Mouse (Mus musculus) duodenum, adult 2 months (tissue): Measurements from ENCODE around the gene Taar3. TPM values are rescaled to one million over a fixed set of nuclear protein-coding genes. Genes with fewer than 3 reads are reported as not detected.

Experiments
- polyA plus RNA-seq: library from polyadenylated mRNA; depleted of rRNA; stranded (reverse); fragments of >200 nt; gene quantifications from 2 replicates; pipeline ENCODE4 v1.2.3, GENCODE M21; 2012; ENCODE audit warnings: low replicate concordance; rRNA removed

Taar3 gene
- polyA plus RNA-seq, result not detected in 2 replicates

GRCm38 (mm10) chr10:23949508-23950005, at the start of gene Taar3:
Taar3 (plus strand) TSS chr10:23949558.

DNA sequence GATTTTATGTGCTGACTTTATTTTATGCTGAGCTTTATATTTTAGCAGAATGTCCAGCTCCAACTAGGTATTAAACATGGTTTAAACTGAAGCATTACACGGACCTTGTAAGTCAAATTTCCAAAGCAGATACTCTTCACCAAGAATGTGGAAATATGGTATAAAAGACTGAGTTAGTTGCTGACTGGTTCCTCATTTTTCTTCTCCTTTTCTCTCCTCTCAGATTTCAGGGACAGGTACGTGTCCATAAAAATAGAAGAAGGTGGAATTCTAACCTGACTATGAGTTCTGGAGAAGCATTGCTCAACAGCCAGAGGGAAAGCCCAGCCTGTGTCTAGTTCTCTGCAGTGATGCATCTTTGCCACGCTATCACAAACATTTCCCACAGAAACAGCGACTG, 29.3 kb upstream of the Taar3 start, which contains the start of gene Taar1:
Gene Taar1, plus strand, starts transcription at position 301 of the 400 bp plus-strand sequence.

DNA sequence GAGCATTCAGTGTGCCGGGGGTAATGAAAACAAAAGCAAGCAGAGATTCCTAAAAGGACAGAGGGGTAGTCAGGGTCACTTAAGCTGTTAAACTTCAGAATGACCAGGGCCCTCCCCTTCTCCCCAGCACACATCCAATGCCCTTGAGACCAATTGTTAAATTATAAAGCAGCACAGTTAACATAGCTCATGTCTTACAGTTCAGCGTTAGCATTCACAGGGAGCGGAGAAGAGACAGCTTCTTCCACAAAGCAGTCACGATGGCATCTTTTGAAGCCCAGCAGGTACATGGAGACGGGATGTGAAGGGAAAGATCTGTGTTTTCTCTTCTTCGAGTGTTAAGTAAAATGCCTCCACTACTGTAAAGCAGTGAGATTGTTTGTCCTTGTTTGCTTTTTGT, 11.0 kb upstream of the Taar3 start, which contains the start of gene Taar2:
Gene Taar2, plus strand, starts transcription at position 261 of the 400 bp plus-strand sequence.

GRCm38 (mm10) chr10:23960444-23960915, 11.1 kb downstream of the Taar3 start, which contains the start of gene Taar4:
Taar4 (plus strand) TSS chr10:23960494.

DNA sequence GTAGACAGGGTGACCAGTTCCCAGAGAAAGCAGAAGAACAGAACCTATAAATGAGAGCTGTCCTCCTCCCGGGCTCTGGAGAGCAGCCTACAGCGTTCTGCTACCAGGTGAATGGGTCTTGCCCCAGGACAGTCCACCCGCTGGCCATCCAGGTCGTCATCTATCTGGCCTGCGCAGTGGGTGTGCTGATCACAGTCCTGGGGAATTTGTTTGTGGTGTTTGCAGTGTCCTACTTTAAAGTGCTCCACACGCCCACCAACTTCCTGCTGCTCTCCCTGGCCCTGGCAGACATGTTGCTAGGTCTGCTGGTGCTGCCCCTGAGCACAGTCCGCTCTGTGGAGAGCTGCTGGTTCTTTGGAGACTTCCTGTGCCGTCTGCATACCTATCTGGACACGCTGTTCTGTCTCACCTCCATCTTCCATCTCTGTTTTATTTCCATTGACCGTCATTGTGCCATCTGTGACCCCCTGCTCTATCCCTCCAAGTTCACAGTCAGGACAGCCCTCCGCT, 21.4 kb downstream of the Taar3 start, which contains the start of gene Taar5:
Gene Taar5, plus strand, starts transcription at position 51 of the 510 bp plus-strand sequence.

DNA sequence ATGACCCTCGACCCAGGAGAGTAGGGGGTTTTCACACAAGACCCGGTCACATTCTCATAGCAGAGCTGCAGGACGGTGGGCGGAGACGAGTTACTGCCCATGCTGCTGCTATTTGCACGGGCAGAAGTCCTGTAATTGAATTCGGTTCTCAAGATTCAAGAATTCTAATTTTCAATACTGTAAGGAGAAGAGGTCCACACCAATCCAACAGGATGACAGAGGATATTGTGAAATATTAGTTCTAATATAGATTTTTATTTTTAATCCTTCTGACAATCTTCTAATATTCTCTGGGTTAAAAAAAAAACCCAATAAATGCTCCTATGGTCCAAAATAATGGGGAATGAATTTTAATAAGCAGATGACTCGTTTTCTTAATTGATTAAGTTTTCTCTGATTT, 36.2 kb downstream of the Taar3 start, which contains the start of gene Taar6:
Gene Taar6, minus strand, starts transcription at position 101 of the 400 bp plus-strand sequence.

GRCm38 (mm10) chr10:23993381-23993780, 44.0 kb downstream of the Taar3 start, which contains the start of gene Taar7a:
Taar7a (minus strand) TSS chr10:23993481.

DNA sequence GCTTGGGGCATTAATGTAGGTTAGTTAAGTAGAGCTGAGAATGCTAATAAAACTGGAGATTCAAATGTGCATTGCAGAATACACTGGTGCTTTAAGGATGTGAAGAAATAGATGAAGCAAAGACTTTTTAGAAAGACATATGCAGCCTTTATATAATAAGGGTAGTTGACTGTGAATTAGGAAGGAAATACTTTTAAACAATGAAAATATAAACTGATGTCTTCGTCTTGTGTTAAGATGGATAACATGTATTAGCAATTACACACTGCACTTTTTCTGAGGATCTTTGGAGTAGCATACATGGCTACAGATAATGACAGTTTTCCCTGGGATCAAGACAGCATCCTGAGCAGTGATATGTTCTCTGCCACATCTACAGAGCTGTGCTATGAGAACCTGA, 50.3 kb downstream of the Taar3 start, which contains the start of gene Taar7b:
Gene Taar7b, plus strand, starts transcription at position 301 of the 400 bp plus-strand sequence.

Other genes with a start within 250 kb of the Taar3 start
- gene Rps12, start 162.3 kb upstream of the Taar3 start, polyA plus RNA-seq, result 993 and 1,173 TPM in 2 replicates
- gene Slc18b1, start 152.6 kb upstream of the Taar3 start, polyA plus RNA-seq, result 11.7 and 18.5 TPM in 2 replicates
- gene Vnn3, start 98.1 kb upstream of the Taar3 start, polyA plus RNA-seq, result 0.40 TPM in 1 of 2 replicates, not detected in the other
- 5.2 and 38.5 TPM in 2 replicates for gene Vnn1, start 54.9 kb upstream of the Taar3 start, polyA plus RNA-seq
- gene Taar1, start 29.2 kb upstream of the Taar3 start, polyA plus RNA-seq, result not detected in 2 replicates
- gene Taar2, start 11.0 kb upstream of the Taar3 start, polyA plus RNA-seq, result not detected in 2 replicates
- not detected in 2 replicates for gene Taar4, start 10.9 kb downstream of the Taar3 start, polyA plus RNA-seq
- gene Taar5, start 21.1 kb downstream of the Taar3 start, polyA plus RNA-seq, result not detected in 2 replicates
- gene Taar6, start 36.1 kb downstream of the Taar3 start, polyA plus RNA-seq, result not detected in 2 replicates
- gene Taar7a, start 43.9 kb downstream of the Taar3 start, polyA plus RNA-seq, result not detected in 2 replicates
- not detected in 2 replicates for gene Taar7b, start 50.4 kb downstream of the Taar3 start, polyA plus RNA-seq
- not detected in 2 replicates for gene Taar7d, start 77.7 kb downstream of the Taar3 start, polyA plus RNA-seq
- not detected in 2 replicates for gene Taar7e, start 88.1 kb downstream of the Taar3 start, polyA plus RNA-seq
- not detected in 2 replicates for gene Taar7f, start 100.0 kb downstream of the Taar3 start, polyA plus RNA-seq
- not detected in 2 replicates for gene Taar8a, start 126.9 kb downstream of the Taar3 start, polyA plus RNA-seq
- gene Taar8b, start 142.7 kb downstream of the Taar3 start, polyA plus RNA-seq, result 0.11 TPM in 1 of 2 replicates, not detected in the other
- 0.22 TPM in 1 of 2 replicates, not detected in the other for gene Taar8c, start 152.4 kb downstream of the Taar3 start, polyA plus RNA-seq
- 0.09 TPM in 1 of 2 replicates, not detected in the other for gene Taar9, start 160.0 kb downstream of the Taar3 start, polyA plus RNA-seq
- gene Stx7, start 199.7 kb downstream of the Taar3 start, polyA plus RNA-seq, result 33.6 and 42.2 TPM in 2 replicates